Mouse (Mus musculus) urinary bladder, adult 2 months (tissue): ENCODE data around the gene Fam178b. TPM values are rescaled to one million over a fixed set of nuclear protein-coding genes. Genes with fewer than 3 reads are reported as not detected.

Experiments
- DNase-seq: peaks from one replicate; pipeline ENCODE4 v3.0.0; 2022; ENCODE audit warnings: low spot score
- polyA plus RNA-seq: library from polyadenylated mRNA; depleted of rRNA; stranded (reverse); fragments of >200 nt; gene quantifications from 2 replicates; pipeline ENCODE4 v1.2.3, GENCODE M21; 2012

Fam178b gene
- polyA plus RNA-seq, 1 experiment, result 4.3 TPM

- DNase-seq, result no peak
Observed at GRCm38 (mm10) chr1:36566425-36566824, 116.6 kb downstream of the Fam178b start.

- no peak for DNase-seq
Observed at GRCm38 (mm10) chr1:36564101-36564500, 118.9 kb downstream of the Fam178b start.

- DNase-seq, result no peak
Observed at GRCm38 (mm10) chr1:36563632-36564031, 119.4 kb downstream of the Fam178b start.

- DNase-seq, result no peak
Observed at GRCm38 (mm10) chr1:36563197-36563596, 119.8 kb downstream of the Fam178b start.

GRCm38 (mm10) chr1:36562388-36562787, 120.6 kb downstream of the Fam178b start:
- no peak for DNase-seq

GRCm38 (mm10) chr1:36560903-36561302, 122.1 kb downstream of the Fam178b start:
- DNase-seq, result no peak

GRCm38 (mm10) chr1:36559888-36560287, 123.1 kb downstream of the Fam178b start:
- DNase-seq, result no peak

GRCm38 (mm10) chr1:36559256-36559655, 123.7 kb downstream of the Fam178b start:
- DNase-seq, result no peak

- peak; percentile 79 for DNase-seq
Observed at GRCm38 (mm10) chr1:36558031-36558993, 124.7 kb downstream of the Fam178b start, which contains the start of gene Sema4c. Sema4c (minus strand) TSS chr1:36558349.

GRCm38 (mm10) chr1:36557457-36558011, 125.4 kb downstream of the Fam178b start:
- peak; percentile 82 for DNase-seq

GRCm38 (mm10) chr1:36556553-36557456, 126.2 kb downstream of the Fam178b start:
- peak; percentile 83 for DNase-seq

GRCm38 (mm10) chr1:36555798-36556395, 127.1 kb downstream of the Fam178b start:
- DNase-seq, result no peak

- no peak for DNase-seq
Observed at GRCm38 (mm10) chr1:36554633-36555399, 128.2 kb downstream of the Fam178b start.

- no peak for DNase-seq
Observed at GRCm38 (mm10) chr1:36552506-36552905, 130.5 kb downstream of the Fam178b start.

- no peak for DNase-seq
Observed at GRCm38 (mm10) chr1:36551904-36552303, 131.1 kb downstream of the Fam178b start.

- DNase-seq, result no peak
Observed at GRCm38 (mm10) chr1:36550075-36550863, 132.7 kb downstream of the Fam178b start.

GRCm38 (mm10) chr1:36549491-36549890, 133.5 kb downstream of the Fam178b start:
- no peak for DNase-seq

- DNase-seq, result no peak
Observed at GRCm38 (mm10) chr1:36548771-36549170, 134.2 kb downstream of the Fam178b start.

- DNase-seq, result no peak
Observed at GRCm38 (mm10) chr1:36547981-36548598, 134.9 kb downstream of the Fam178b start.
